Mouse (Mus musculus) erythroblast, embryonic 14.5 days (primary cell): ENCODE measurements around the gene Mllt6. TPM values are rescaled to one million over a fixed set of nuclear protein-coding genes. Genes with fewer than 3 reads are reported as not detected.
"Not testable (repeated sequence)": the region's sequence is repeated elsewhere in the genome, so short reads cannot be mapped to it uniquely, and the experiment has no call there.

Experiments used
- H3K27me3 ChIP-seq: 2 replicates; pipeline ENCODE4 v1.6.1; 2012; ENCODE audit warnings: inconsistent platforms; ENCODE audit not compliant: control insufficient read depth
- H3K36me3 ChIP-seq: 2 replicates; pipeline ENCODE4 v1.6.1; 2012; ENCODE audit warnings: mild to moderate bottlenecking, inconsistent platforms; ENCODE audit not compliant: control insufficient read depth
- H3K4me1 ChIP-seq: 2 replicates; pipeline ENCODE4 v1.6.1; 2012; ENCODE audit warnings: inconsistent platforms; ENCODE audit not compliant: control insufficient read depth
- H3K4me3 ChIP-seq: replicated peaks from 2 replicates; pipeline ENCODE3; 2012; ENCODE audit warnings: moderate library complexity, mild to moderate bottlenecking, inconsistent platforms
- H3K9me3 ChIP-seq: 2 replicates; pipeline ENCODE4 v1.6.1; 2012; ENCODE audit warnings: low read length, inconsistent platforms, mixed read lengths; ENCODE audit not compliant: control insufficient read depth
- GATA1 ChIP-seq: IDR thresholded peaks from 2 replicates; pipeline ENCODE4 v1.6.1; 2012; ENCODE audit warnings: low read length, inconsistent platforms, mixed read lengths
- TAL1 ChIP-seq: IDR thresholded peaks from 3 replicates; pipeline ENCODE4 v1.6.1; 2012; ENCODE audit warnings: low read length, inconsistent platforms, mixed read lengths
- polyA plus RNA-seq: library from polyadenylated mRNA; stranded (reverse); fragments of >175 nt; gene quantifications from 2 replicates; pipeline ENCODE4 v1.2.3, GENCODE M21; 2012

Mllt6 gene
- polyA plus RNA-seq, 1 experiment, result 0.05 TPM

DNA sequence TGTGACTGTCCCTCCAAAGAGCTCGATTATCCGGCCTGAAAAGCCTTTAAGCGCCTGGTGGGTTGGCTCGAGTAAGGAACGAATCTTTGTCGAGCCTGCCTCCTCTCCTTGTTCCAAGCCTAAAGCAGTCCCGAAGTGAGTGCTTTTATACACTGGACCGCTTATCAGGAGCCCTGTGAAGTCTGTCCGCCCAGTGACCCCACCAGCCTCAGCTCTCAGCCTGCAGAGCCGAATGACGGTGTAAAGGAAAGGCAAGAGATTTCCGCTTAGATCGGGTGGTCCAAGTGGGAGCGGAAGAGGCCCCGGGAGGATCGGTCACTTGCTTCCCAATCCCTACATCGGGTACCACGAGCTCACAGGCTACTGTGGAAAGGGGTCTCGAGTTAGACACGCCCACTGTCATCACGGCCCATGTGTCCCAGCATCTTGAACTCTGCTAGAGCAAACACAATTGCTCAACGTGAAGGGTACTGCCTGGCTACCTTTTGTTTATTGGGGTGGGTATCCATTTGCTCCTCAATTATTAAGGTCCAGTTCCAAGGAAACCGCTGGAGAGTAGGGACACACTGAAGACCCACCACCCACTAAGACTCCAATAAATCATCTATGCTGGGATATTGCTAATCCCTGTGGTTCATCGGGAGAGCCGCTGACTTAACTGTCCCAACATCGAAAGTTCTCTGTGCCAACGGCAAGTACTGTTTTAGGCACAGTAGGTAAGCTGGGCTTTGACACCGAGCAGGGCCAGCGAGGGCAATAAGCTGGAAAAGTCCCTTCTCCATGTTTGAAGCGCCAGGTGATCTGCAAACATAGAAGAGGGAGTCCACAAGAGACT, 37.7 kb downstream of the Mllt6 start:
- H3K4me1 ChIP-seq, result peaks cover 60% of the 10 kb centered on the region
- peaks cover 10% of the 10 kb centered on the region for H3K36me3 ChIP-seq
- TF ChIP-seq GATA1, result no peak
- no peak for TF ChIP-seq TAL1
- peaks cover 7% of the 10 kb centered on the region; the same call in 1 of the 2 replicates for H3K9me3 ChIP-seq
- H3K4me3 ChIP-seq, result peak overlapping the region; percentile 57
- peaks cover 67% of the 10 kb centered on the region for H3K27me3 ChIP-seq

DNA sequence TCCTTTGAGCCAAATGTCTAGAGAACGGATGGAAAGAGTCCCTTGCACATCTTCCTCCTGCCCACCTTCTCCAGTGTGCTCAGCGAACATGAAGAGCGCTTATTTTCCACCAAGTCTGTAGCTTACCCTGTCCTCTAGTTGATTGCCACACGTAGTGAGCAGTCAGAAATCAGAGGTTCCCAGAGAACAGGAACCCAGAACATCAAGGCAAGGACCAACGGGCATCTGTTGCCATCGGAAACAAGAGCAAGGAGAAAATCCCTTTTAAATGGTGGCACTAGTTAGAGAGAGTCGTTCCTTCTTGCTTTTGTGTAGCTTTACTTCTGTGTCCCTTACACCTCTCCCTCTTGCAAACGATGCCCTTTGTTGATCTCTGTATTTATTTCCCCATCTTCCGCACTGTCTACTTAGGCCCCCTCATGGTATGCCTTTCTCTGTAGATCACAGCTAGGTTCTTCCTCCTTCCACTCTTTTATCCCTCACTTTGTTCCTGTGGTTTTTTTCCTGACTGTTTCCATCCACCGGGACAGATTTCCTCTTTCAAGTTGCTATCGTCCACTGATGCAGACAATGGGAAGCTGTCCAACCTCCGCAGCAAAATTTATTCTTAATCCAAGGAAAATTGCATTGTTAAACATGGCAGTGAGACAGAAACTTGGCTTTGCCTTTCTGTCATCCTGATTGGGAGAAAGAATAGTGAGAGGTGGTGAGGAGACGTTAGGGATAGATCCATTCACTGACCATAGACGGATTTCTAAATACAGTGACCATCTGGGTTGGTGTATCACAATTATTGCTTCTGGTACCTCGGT, 38.6 kb downstream of the Mllt6 start:
- TF ChIP-seq GATA1 (no peak), TAL1 (no peak)
- Histone ChIP-seq H3K4me3 (peak overlapping the region; percentile 78), H3K4me1 (peaks cover 67% of the 10 kb centered on the region), H3K36me3 (peaks cover 18% of the 10 kb centered on the region), H3K9me3 (peaks cover 7% of the 10 kb centered on the region; the same call in 1 of the 2 replicates), H3K27me3 (peaks cover 62% of the 10 kb centered on the region)

DNA sequence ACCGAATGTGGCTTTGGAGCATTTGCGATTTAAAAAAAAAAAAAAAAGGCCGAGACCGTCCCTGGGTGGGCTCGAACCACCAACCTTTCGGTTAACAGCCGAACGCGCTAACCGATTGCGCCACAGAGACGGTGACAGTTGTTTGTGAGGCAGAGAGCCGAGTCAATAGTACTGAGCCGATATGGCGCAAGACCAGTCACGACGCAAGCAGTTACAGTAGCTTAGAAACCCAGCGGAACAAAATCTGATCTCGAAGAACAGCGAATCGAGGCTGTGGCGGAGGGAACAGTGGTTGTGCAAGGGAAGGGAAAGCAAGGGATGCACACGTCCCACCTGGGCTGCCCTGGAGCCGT, 39.2 kb downstream of the Mllt6 start:
- Histone ChIP-seq H3K27me3 (peaks cover 57% of the 10 kb centered on the region), H3K4me3 (peak overlapping the region; percentile 78), H3K9me3 (peaks cover 7% of the 10 kb centered on the region; the same call in 1 of the 2 replicates), H3K36me3 (peaks cover 24% of the 10 kb centered on the region), H3K4me1 (peaks cover 70% of the 10 kb centered on the region)
- TF ChIP-seq GATA1 (no peak), TAL1 (no peak)

DNA sequence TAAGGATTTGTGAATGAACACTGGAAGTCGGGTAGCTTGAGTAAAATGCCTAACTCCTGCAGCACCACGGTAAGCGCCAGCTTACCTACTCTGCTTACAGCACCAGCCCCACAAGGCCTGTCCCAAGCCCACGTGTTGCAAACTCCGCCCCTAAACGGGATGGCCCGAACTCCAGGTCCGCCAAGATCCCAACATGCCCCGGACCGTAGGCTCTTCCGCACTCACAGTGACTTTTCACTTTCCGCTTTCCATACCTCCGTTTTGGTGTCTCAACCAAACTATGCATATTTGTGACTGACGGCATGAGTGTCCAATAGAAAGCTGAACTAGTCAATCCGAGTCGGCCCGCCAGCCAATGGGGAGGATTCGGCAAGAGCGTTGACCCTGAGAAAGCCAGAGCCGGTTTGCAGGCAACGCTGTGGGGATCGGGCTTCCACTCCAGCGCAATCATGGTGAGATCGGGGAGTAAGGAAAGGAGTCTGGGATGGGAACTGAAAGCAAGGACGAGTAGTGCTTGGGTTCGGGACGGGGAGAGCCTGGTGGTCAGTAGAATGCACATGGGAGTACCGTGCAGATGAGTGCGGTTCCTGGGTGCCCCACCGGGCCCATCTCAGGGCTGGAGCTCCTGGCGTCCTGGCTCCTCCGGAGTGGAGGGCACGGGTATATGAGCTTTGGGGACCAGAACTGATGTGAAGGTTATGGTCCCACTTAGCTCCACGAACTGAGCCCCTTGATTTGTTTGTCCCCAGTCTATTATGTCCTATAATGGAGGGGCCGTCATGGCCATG, 40.0 kb downstream of the Mllt6 start, which contains the start of gene Psmb3:
Psmb3 (plus strand) TSS at position 361 of the 788 bp plus-strand sequence.
- peaks cover 48% of the 10 kb centered on the region for H3K27me3 ChIP-seq
- H3K9me3 ChIP-seq, result peaks cover 7% of the 10 kb centered on the region; the same call in 1 of the 2 replicates
- peak within 1 kb of the TSS; percentile 78 for H3K4me3 ChIP-seq
- TF ChIP-seq GATA1 (no peak), TAL1 (no peak)
- H3K4me1 ChIP-seq, result peaks cover 68% of the 10 kb centered on the region
- peaks cover 31% of the 10 kb centered on the region for H3K36me3 ChIP-seq

- H3K27me3 ChIP-seq, H3K9me3 ChIP-seq, H3K4me3 ChIP-seq: not testable (repeated sequence)
- Histone ChIP-seq H3K36me3 (peaks cover 80% of the 10 kb centered on the region), H3K4me1 (peaks cover 11% of the 10 kb centered on the region)
These were observed 46.9 kb downstream of the Mllt6 start for GRCm38 (mm10) chr11:97710067-97710466.

DNA sequence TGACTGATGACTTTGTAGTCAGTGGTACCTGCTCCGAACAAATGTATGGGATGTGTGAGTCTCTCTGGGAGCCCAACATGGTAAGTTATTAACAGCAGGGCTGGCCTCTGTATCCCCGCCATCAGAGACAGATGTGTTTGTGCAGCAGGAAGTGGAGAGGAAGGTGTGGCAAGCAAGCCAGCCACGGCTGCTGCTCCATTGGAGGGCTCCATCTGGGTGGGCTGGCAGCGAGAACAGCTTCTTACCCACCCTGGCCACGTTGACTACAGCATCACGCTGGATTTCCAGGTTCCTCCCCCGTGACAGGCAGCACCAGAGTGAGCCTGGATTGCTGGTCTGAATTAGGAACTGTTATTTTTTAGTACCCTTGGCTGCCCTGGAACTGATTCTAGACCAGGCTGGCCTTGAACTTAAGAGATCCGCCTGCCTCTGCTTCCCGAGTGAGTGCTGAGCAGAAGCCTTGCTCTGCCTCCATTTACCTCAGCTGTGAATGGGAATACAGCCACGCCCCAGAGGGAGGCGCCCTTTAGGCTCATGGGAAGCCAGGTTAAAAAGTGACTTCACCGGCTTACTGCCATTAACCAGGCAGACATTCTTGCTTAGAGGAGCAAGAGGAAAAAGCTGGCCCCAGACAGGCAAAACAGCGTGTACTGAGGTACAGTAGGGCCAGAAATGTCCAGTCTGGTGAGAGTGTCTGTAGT, 48.1 kb downstream of the Mllt6 start:
- Histone ChIP-seq H3K36me3 (peaks cover 75% of the 10 kb centered on the region), H3K4me3 (no peak overlapping the region), H3K9me3 (no peaks in the 10 kb centered on the region), H3K27me3 (no peaks in the 10 kb centered on the region), H3K4me1 (peaks cover 6% of the 10 kb centered on the region)
- TF ChIP-seq TAL1 (no peak), GATA1 (no peak)

DNA sequence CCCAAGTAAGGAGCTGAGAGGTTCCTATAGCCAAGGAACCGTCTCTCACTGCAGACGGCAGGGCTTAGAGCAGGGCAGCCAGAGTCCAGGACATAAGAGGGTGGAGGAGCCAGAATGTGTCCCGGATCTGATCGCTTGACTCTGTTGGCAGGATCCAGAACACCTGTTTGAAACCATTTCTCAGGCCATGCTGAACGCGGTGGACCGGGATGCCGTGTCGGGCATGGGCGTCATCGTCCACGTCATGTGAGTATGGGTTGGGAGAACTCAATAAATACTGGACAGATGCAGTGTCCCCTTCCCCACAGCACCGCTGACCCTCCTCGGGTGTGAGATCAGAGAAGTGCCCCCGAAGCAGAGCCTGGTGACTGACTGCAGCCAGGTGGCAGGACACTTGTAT, 49.1 kb downstream of the Mllt6 start:
- peaks cover 67% of the 10 kb centered on the region for H3K36me3 ChIP-seq
- H3K27me3 ChIP-seq, result no peaks in the 10 kb centered on the region
- TF ChIP-seq TAL1 (no peak), GATA1 (no peak)
- H3K4me1 ChIP-seq, result no peaks in the 10 kb centered on the region
- no peak overlapping the region for H3K4me3 ChIP-seq
- H3K9me3 ChIP-seq, result no peaks in the 10 kb centered on the region

GRCm38 (mm10) chr11:97713896-97714295, 50.7 kb downstream of the Mllt6 start:
- H3K36me3 ChIP-seq, result peaks cover 69% of the 10 kb centered on the region
- no peaks in the 10 kb centered on the region for H3K4me1 ChIP-seq
- H3K4me3 ChIP-seq, result no peak overlapping the region
- TF ChIP-seq TAL1 (no peak), GATA1 (no peak)
- H3K9me3 ChIP-seq, result no peaks in the 10 kb centered on the region
- H3K27me3 ChIP-seq, result no peaks in the 10 kb centered on the region
